In genomic region chr14:76466641-76467323, GRCm38 (mm10) we compare ENCODE assay signal across 8 mouse cellular contexts. TPM values are rescaled to one million over a fixed set of nuclear protein-coding genes. Genes with fewer than 3 reads are reported as not detected.
A peak's percentile ranks its signal among the peaks of the same experiment; 100 is the strongest.
DNase-seq lines count a peak whose midpoint lies in the region; ATAC-seq and TF ChIP-seq lines count a peak whose summit lies in the region.

No protein-coding gene starts in this region.

- TF ChIP-seq CTCF in C2C12 (IDR thresholded peaks at IDR 0.05; ENCODE audit: control insufficient read depth, insufficient read depth, insufficient read length): peak; percentile 39
- peak; percentile 60 for TF ChIP-seq CTCF in bone marrow, adult 2 months (IDR thresholded peaks at IDR 0.05; ENCODE audit: control insufficient read depth, insufficient read depth, low read length)
- peak; percentile 79 for TF ChIP-seq CTCF in liver, embryonic 14.5 days (IDR thresholded peaks at IDR 0.05; ENCODE audit: low read depth)

- H3K36me3 ChIP-seq in C2C12 (ENCODE audit: control insufficient read depth, insufficient read depth): no peaks in the 10 kb centered on the region
- H3K36me3 ChIP-seq in embryonic facial prominence, embryonic 15.5 days: no peaks in the 10 kb centered on the region
- no peaks in the 10 kb centered on the region for H3K36me3 ChIP-seq in heart, embryonic 13.5 days
- H3K36me3 ChIP-seq in kidney, embryonic 16.5 days (ENCODE audit: insufficient read depth, low read length): no peaks in the 10 kb centered on the region
- H3K36me3 ChIP-seq in liver, embryonic 14.5 days (replicated peaks; ENCODE audit: control insufficient read depth, insufficient read depth, low read depth): no peaks in the 10 kb centered on the region
- 0 out of 2 replicates have a peak, but pooled peaks cover 3% of the 10 kb centered on the region for H3K36me3 ChIP-seq in neural tube, embryonic 12.5 days

- no peak overlapping the region for H3K4me2 ChIP-seq in embryonic facial prominence, embryonic 15.5 days (replicated peaks)
- H3K4me2 ChIP-seq in heart, embryonic 13.5 days: peak overlapping the region; percentile 42
- no peak overlapping the region for H3K4me2 ChIP-seq in kidney, embryonic 16.5 days (replicated peaks; ENCODE audit: low read depth, low read length)
- H3K4me2 ChIP-seq in liver, embryonic 14.5 days (ENCODE audit: low read depth): no peak overlapping the region
- 0 out of 2 replicates have a peak overlapping the region, but pooled peaks have one; percentile 13 for H3K4me2 ChIP-seq in neural tube, embryonic 12.5 days (replicated peaks)

- no peaks in the 10 kb centered on the region for H3K9me3 ChIP-seq in embryonic facial prominence, embryonic 15.5 days (replicated peaks)
- H3K9me3 ChIP-seq in heart, embryonic 13.5 days: no peaks in the 10 kb centered on the region
- no peaks in the 10 kb centered on the region for H3K9me3 ChIP-seq in kidney, embryonic 16.5 days (ENCODE audit: low read length)
- H3K9me3 ChIP-seq in liver, embryonic 14.5 days (ENCODE audit: control insufficient read depth, low read length): no peaks in the 10 kb centered on the region
- H3K9me3 ChIP-seq in neural tube, embryonic 12.5 days: no peaks in the 10 kb centered on the region

- no peak for TF ChIP-seq POLR2A in bone marrow, adult 2 months (IDR thresholded peaks at IDR 0.05; ENCODE audit: borderline replicate concordance, control insufficient read depth, low read depth, low read length)

- DNase-seq in liver, embryonic 14.5 days (ENCODE audit: low read depth in 3 of 3, low spot score in 3 of 3): peak; percentile 40 to 50 (median 47)
- DNase-seq in testis, postnatal 14 days (ENCODE audit: low spot score): peak; percentile 60

- H3K27ac ChIP-seq in bone marrow, adult 2 months (ENCODE audit: control insufficient read depth, insufficient read depth, low read depth, low read length, poor library complexity): no peak overlapping the region
- peak overlapping the region; percentile 45; the same call in 1 of the 2 replicates for H3K27ac ChIP-seq in embryonic facial prominence, embryonic 15.5 days (replicated peaks)
- H3K27ac ChIP-seq in heart, embryonic 13.5 days (replicated peaks): no peak overlapping the region
- H3K27ac ChIP-seq in kidney, embryonic 16.5 days (ENCODE audit: low read length): no peak overlapping the region
- H3K27ac ChIP-seq in liver, embryonic 14.5 days: no peak overlapping the region
- H3K27ac ChIP-seq in neural tube, embryonic 12.5 days: no peak overlapping the region

- ATAC-seq in embryonic facial prominence, embryonic 15.5 days (ENCODE audit: insufficient number of reproducible peaks, low FRiP score, low TSS enrichment, low read depth): peak; percentile 80
- ATAC-seq in heart, embryonic 13.5 days (ENCODE audit: extremely low read depth, insufficient number of reproducible peaks, low FRiP score, low TSS enrichment): peak; percentile 42; the same call in 1 of the 2 replicates
- ATAC-seq in kidney, embryonic 16.5 days (ENCODE audit: low FRiP score, low TSS enrichment): peak; percentile 73; the same call in 1 of the 2 replicates
- 0 out of 2 replicates have a peak, but pooled peaks have one; percentile 43 for ATAC-seq in liver, embryonic 14.5 days (ENCODE audit: insufficient read depth)
- ATAC-seq in neural tube, embryonic 12.5 days (ENCODE audit: low FRiP score, low read depth): peak; percentile 68

- H3K27me3 ChIP-seq in C2C12 (ENCODE audit: control insufficient read depth, insufficient read depth, insufficient read length): no peaks in the 10 kb centered on the region
- H3K27me3 ChIP-seq in embryonic facial prominence, embryonic 15.5 days: no peaks in the 10 kb centered on the region
- no peaks in the 10 kb centered on the region for H3K27me3 ChIP-seq in heart, embryonic 13.5 days (replicated peaks)
- no peaks in the 10 kb centered on the region for H3K27me3 ChIP-seq in kidney, embryonic 16.5 days (ENCODE audit: insufficient read depth, low read length)
- H3K27me3 ChIP-seq in liver, embryonic 14.5 days (ENCODE audit: control insufficient read depth, insufficient read depth, low read length): no peaks in the 10 kb centered on the region
- no peaks in the 10 kb centered on the region for H3K27me3 ChIP-seq in neural tube, embryonic 12.5 days (replicated peaks)

- H3ac ChIP-seq in C2C12 (ENCODE audit: control insufficient read depth, insufficient read length, low read depth): no peak overlapping the region

- TF ChIP-seq EP300 in liver, embryonic 14.5 days (IDR thresholded peaks at IDR 0.05; ENCODE audit: low read depth): no peak

- no peaks in the 10 kb centered on the region for H3K79me2 ChIP-seq in C2C12 (ENCODE audit: control insufficient read depth, insufficient read depth)

- WGBS in bone marrow, adult 2 months: 33% methylated on average over 18 of the region's 18 CpGs
- 34% methylated on average over 18 of the region's 18 CpGs for WGBS in embryonic facial prominence, embryonic 15.5 days
- WGBS in heart, embryonic 13.5 days: 27% methylated on average over 18 of the region's 18 CpGs
- WGBS in kidney, embryonic 16.5 days: 35% methylated on average over 18 of the region's 18 CpGs
- WGBS in liver, embryonic 14.5 days (ENCODE audit: insufficient replicate concordance): 28% methylated on average over 18 of the region's 18 CpGs
- 30% methylated on average over 18 of the region's 18 CpGs for WGBS in neural tube, embryonic 12.5 days

- no peaks in the 10 kb centered on the region for H3K79me3 ChIP-seq in C2C12 (ENCODE audit: low read depth)

- no peaks in the 10 kb centered on the region for H3K4me1 ChIP-seq in bone marrow, adult 2 months (ENCODE audit: control insufficient read depth, insufficient read depth, low read length)
- peaks cover 58% of the 10 kb centered on the region for H3K4me1 ChIP-seq in embryonic facial prominence, embryonic 15.5 days
- H3K4me1 ChIP-seq in heart, embryonic 13.5 days: peaks cover 50% of the 10 kb centered on the region
- peaks cover 8% of the 10 kb centered on the region for H3K4me1 ChIP-seq in kidney, embryonic 16.5 days (ENCODE audit: insufficient read depth, low read length)
- no peaks in the 10 kb centered on the region for H3K4me1 ChIP-seq in liver, embryonic 14.5 days (replicated peaks; ENCODE audit: control insufficient read depth in 2 of 2, insufficient read depth in 2 of 2, low read length in 1 of 2)
- H3K4me1 ChIP-seq in neural tube, embryonic 12.5 days: peaks cover 6% of the 10 kb centered on the region

- H3K9ac ChIP-seq in embryonic facial prominence, embryonic 15.5 days: no peak overlapping the region
- peak overlapping the region; percentile 67 for H3K9ac ChIP-seq in heart, embryonic 13.5 days
- H3K9ac ChIP-seq in kidney, embryonic 16.5 days (replicated peaks; ENCODE audit: low read length): no peak overlapping the region
- H3K9ac ChIP-seq in liver, embryonic 14.5 days (replicated peaks): no peak overlapping the region
- H3K9ac ChIP-seq in neural tube, embryonic 12.5 days: no peak overlapping the region; the same call in 1 of the 2 replicates

- H3K4me3 ChIP-seq in C2C12 (ENCODE audit: insufficient read depth, poor library complexity, severe bottlenecking): no peak overlapping the region
- H3K4me3 ChIP-seq in bone marrow, adult 2 months (replicated peaks; ENCODE audit: control insufficient read depth, low read depth, low read length): no peak overlapping the region
- no peak overlapping the region for H3K4me3 ChIP-seq in embryonic facial prominence, embryonic 15.5 days (replicated peaks)
- H3K4me3 ChIP-seq in heart, embryonic 13.5 days: peak overlapping the region; percentile 8; the same call in 1 of the 2 replicates
- H3K4me3 ChIP-seq in kidney, embryonic 16.5 days (ENCODE audit: low read length): no peak overlapping the region
- H3K4me3 ChIP-seq in liver, embryonic 14.5 days (ENCODE audit: insufficient read depth in 1 of 2, low read depth in 2 of 2, low read length in 2 of 2): no peak overlapping the region
- no peak overlapping the region for H3K4me3 ChIP-seq in neural tube, embryonic 12.5 days

TF ChIP-seq in C2C12, 6 proteins besides CTCF, POLR2A, EP300 and RAD21:
- no peak for TF ChIP-seq USF1 (IDR thresholded peaks at IDR 0.05; ENCODE audit: low read depth)
- no peak for TF ChIP-seq CEBPB (IDR thresholded peaks at IDR 0.05; ENCODE audit: low read depth)
- TF ChIP-seq FOSL1 (IDR thresholded peaks at IDR 0.05; ENCODE audit: insufficient read depth, low read length, poor library complexity, severe bottlenecking): no peak
- no peak for TF ChIP-seq MAX (IDR thresholded peaks at IDR 0.05)
- TF ChIP-seq MYOD1 (IDR thresholded peaks at IDR 0.05; ENCODE audit: control insufficient read depth, insufficient read length, low read depth): no peak
- TF ChIP-seq MYOG (IDR thresholded peaks at IDR 0.05; ENCODE audit: control insufficient read depth, extremely low read depth, insufficient read length): no peak
TF ChIP-seq in C2C12: peak in this region for 0.

RNA-seq across cellular contexts. Expression of gene Tsc22d1, which starts 52.0 kb away (rescaled TPM):
- polyA plus RNA-seq in C2C12 (2012; fragmentation: generic; extraction: Trizol): 546 TPM
- 118 and 128 TPM in 2 replicates for polyA plus RNA-seq in bone marrow, adult 2 months (2011; ENCODE audit: insufficient read depth, insufficient read length, low replicate concordance, missing spikeins)
- 465 and 514 TPM in 2 replicates for polyA plus RNA-seq in embryonic facial prominence, embryonic 15.5 days (2015; fragmentation: Nextera tagmentation; extraction: Ambion mirVana)
- 332 and 334 TPM in 2 replicates for polyA plus RNA-seq in heart, embryonic 13.5 days (2015; fragmentation: Nextera tagmentation; extraction: Ambion mirVana)
- 1,044 and 1,092 TPM in 2 replicates for polyA plus RNA-seq in kidney, embryonic 16.5 days (2015; fragmentation: Nextera tagmentation; extraction: Ambion mirVana)
- polyA plus RNA-seq in liver, embryonic 14.5 days (2012; rRNA removed): 48.0 and 61.3 TPM in 2 replicates
- 115 and 129 TPM in 2 replicates for polyA plus RNA-seq in liver, embryonic 14.5 days (2014; fragmentation: Nextera tagmentation; extraction: Ambion mirVana)
- polyA plus RNA-seq in neural tube, embryonic 12.5 days (2016; fragmentation: Nextera tagmentation; extraction: Ambion mirVana): 589 and 719 TPM in 2 replicates

Comparison
In these comparisons a context has a peak if more than half of its experiments do, and no peak if none do; other contexts are left out.
1. H3K4me2 ChIP-seq: peak in heart, embryonic 13.5 days (single experiment) and neural tube, embryonic 12.5 days (single experiment); none in embryonic facial prominence, embryonic 15.5 days (single experiment), kidney, embryonic 16.5 days (single experiment) and liver, embryonic 14.5 days (single experiment).
2. Peak in every context shown above with its lines, with median percentiles within 50 percentile points of each other: CTCF ChIP-seq and ATAC-seq.